Mouse (Mus musculus) cortical plate, adult 2 months (tissue): ENCODE measurements around the gene Rad51.

Experiments
- CTCF ChIP-seq: fragments of 200-500 bp; IDR thresholded peaks from 2 replicates; pipeline ENCODE4 v1.5.1; 2011; ENCODE audit warnings: mild to moderate bottlenecking, control low read depth, low read length; ENCODE audit not compliant: insufficient read depth; ENCODE audit errors: extremely low read depth
- POLR2A ChIP-seq: fragments of 200-500 bp; IDR thresholded peaks from 2 replicates; pipeline ENCODE4 v1.6.1; 2011; ENCODE audit warnings: mild to moderate bottlenecking, low read length, control low read depth; ENCODE audit not compliant: insufficient read depth; ENCODE audit errors: extremely low read depth

DNA sequence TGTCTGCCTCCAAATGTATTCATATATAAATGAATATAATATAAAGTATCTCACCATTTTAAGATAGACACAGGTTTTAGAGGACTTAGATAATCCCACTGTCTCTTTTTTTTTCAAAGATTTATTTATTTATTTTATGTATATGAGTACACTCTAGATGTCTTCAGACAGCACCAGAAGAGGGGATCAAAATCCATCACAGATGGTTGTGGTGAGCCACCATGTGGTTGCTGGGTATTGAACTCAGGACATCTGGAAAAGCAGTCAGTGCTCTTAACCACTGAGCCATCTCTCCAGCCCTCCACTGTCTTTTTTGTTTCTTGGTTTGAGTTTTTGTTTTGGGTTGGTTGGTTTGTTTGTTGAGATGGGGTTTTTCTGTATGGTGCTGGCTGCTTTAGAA is 45.2 kb downstream of the Rad51 start:
- TF ChIP-seq CTCF = no peak
- no peak for TF ChIP-seq POLR2A
